Mouse (Mus musculus): Measurements from ENCODE around the gene Zfp266. TPM values are rescaled to one million over a fixed set of nuclear protein-coding genes. Genes with fewer than 3 reads are reported as not detected.
"Not testable (repeated sequence)": the region's sequence is repeated elsewhere in the genome, so short reads cannot be mapped to it uniquely, and the experiment has no call there.

Zfp266 gene
- 42.6 and 46.3 TPM in 2 replicates for polyA plus RNA-seq (2015; fragmentation: Nextera tagmentation; extraction: Ambion mirVana)

GRCm38 (mm10) chr9:20521306-20521957 lies at the start of gene Zfp266:
Gene Zfp266 (minus strand): TSS chr9:20521417.
- H3K36me3 ChIP-seq = no peaks in the 10 kb centered on the region
- ATAC-seq (replicated peaks; ENCODE audit: insufficient number of reproducible peaks, insufficient read depth, low FRiP score, low read depth) = peak; percentile 83
- WGBS = under 1% methylated on average over 46 of the region's 46 CpGs
- peak within 1 kb of the TSS; percentile 95 for H3K27ac ChIP-seq
- H3K4me3 ChIP-seq = peak within 1 kb of the TSS; percentile 88
- H3K27me3 ChIP-seq = no peaks in the 10 kb centered on the region
- H3K4me1 ChIP-seq (replicated peaks) = peaks cover 22% of the 10 kb centered on the region
- H3K9me3 ChIP-seq (replicated peaks) = no peaks in the 10 kb centered on the region
- H3K4me2 ChIP-seq = peak within 1 kb of the TSS; percentile 66
- H3K9ac ChIP-seq = peak within 1 kb of the TSS; percentile 93

- WGBS = 52% methylated on average over 3 of the region's 3 CpGs
- not testable (repeated sequence) for H3K36me3 ChIP-seq; H3K4me1 ChIP-seq (replicated peaks); H3K27ac ChIP-seq; H3K27me3 ChIP-seq; H3K9me3 ChIP-seq (replicated peaks); H3K9ac ChIP-seq; H3K4me2 ChIP-seq; ATAC-seq (replicated peaks; ENCODE audit: insufficient number of reproducible peaks, insufficient read depth, low FRiP score, low read depth); H3K4me3 ChIP-seq
Observed at GRCm38 (mm10) chr9:20565326-20566030, 44.3 kb upstream of the Zfp266 start.

DNA sequence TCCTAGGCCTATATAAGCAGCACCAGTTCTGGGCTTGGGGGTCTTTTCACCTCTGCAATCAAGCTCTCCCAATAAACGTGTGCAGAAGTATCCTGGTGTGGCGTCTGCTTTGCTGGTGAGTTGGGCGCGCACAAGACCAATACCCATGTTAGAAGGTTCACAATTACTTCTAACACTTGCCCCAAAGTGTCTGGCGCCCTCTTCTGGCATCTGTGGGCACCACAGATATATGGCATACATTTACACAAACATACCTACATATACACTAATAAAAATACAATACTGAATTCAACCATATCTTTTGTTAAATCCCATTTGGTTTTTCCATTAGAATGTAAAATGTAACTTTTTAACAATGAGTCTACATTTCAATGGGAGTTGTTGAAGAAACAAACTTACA lies 41.0 kb upstream of the Zfp266 start:
- Histone ChIP-seq H3K4me1 (replicated peaks) (no peaks in the 10 kb centered on the region), H3K27ac (no peak overlapping the region), H3K9ac (no peak overlapping the region), H3K27me3 (no peaks in the 10 kb centered on the region), H3K9me3 (replicated peaks) (no peaks in the 10 kb centered on the region), H3K36me3 (no peaks in the 10 kb centered on the region), H3K4me3 (no peak overlapping the region), H3K4me2 (no peak overlapping the region)
- WGBS = 79% methylated on average over 5 of the region's 5 CpGs
- ATAC-seq (replicated peaks; ENCODE audit: insufficient number of reproducible peaks, insufficient read depth, low FRiP score, low read depth) = no peak

DNA sequence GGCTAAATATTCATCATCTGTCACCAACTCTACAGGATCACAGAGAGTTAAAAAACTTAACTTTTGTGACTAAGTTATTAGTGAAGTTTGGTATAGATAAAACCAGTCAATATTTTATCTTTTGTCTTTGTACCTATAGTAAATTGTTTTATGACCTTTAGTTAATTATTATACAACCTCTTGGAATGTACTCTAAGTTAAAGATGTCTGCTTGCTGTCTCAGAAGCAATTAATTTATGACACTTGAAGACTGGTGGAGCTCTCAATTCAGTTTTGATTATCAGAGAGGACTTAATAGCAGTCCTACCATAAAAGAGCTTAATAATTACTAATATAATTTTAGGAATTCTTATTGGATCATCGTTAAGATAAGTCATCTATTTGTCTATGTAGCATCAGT lies 31.5 kb upstream of the Zfp266 start:
- Histone ChIP-seq H3K4me2 (no peak overlapping the region), H3K9me3 (replicated peaks) (no peaks in the 10 kb centered on the region), H3K36me3 (no peaks in the 10 kb centered on the region), H3K27me3 (peaks cover 6% of the 10 kb centered on the region; the same call in 1 of the 2 replicates), H3K27ac (no peak overlapping the region), H3K4me3 (no peak overlapping the region), H3K9ac (no peak overlapping the region), H3K4me1 (replicated peaks) (no peaks in the 10 kb centered on the region)
- ATAC-seq (replicated peaks; ENCODE audit: insufficient number of reproducible peaks, insufficient read depth, low FRiP score, low read depth) = no peak
- 57% methylated on average over 1 of the region's 1 CpGs for WGBS

- Histone ChIP-seq H3K27me3 (peaks cover 6% of the 10 kb centered on the region; the same call in 1 of the 2 replicates), H3K4me2 (no peak overlapping the region), H3K9me3 (replicated peaks) (no peaks in the 10 kb centered on the region), H3K27ac (no peak overlapping the region), H3K36me3 (no peaks in the 10 kb centered on the region), H3K4me3 (no peak overlapping the region), H3K4me1 (replicated peaks) (no peaks in the 10 kb centered on the region), H3K9ac (no peak overlapping the region)
- 45% methylated on average over 5 of the region's 5 CpGs for WGBS
- ATAC-seq (replicated peaks; ENCODE audit: insufficient number of reproducible peaks, insufficient read depth, low FRiP score, low read depth) = no peak
Observed at GRCm38 (mm10) chr9:20551781-20552275, 30.6 kb upstream of the Zfp266 start.

DNA sequence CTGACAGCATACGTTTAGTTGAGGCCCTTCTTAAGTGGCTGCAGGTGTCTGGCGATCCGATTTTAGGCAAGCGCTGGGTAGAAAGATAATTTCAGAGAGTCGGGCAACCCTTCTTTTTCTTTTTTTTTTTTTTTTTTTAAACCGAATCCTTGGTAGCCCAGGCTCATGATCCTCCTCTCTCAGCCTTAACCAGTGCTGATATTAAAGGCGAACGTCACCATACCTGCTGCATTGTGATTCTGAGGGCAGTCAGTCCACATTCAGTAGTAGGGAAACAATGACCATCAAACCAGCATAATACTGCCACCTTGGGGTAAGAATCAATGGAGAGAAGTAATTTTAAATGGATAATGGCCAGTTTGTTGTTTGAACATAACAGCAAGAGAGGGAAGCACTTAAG lies 23.9 kb upstream of the Zfp266 start:
- H3K4me3 ChIP-seq = peak overlapping the region; percentile 52
- peaks cover 9% of the 10 kb centered on the region; the same call in 1 of the 2 replicates for H3K27me3 ChIP-seq
- WGBS = 16% methylated on average over 8 of the region's 8 CpGs
- peak overlapping the region; percentile 85 for H3K27ac ChIP-seq
- H3K36me3 ChIP-seq = no peaks in the 10 kb centered on the region
- no peaks in the 10 kb centered on the region for H3K9me3 ChIP-seq (replicated peaks)
- peak overlapping the region; percentile 58; the same call in 1 of the 2 replicates for H3K9ac ChIP-seq
- H3K4me1 ChIP-seq (replicated peaks) = peaks cover 5% of the 10 kb centered on the region
- ATAC-seq (replicated peaks; ENCODE audit: insufficient number of reproducible peaks, insufficient read depth, low FRiP score, low read depth) = no peak
- peak overlapping the region; percentile 85 for H3K4me2 ChIP-seq

DNA sequence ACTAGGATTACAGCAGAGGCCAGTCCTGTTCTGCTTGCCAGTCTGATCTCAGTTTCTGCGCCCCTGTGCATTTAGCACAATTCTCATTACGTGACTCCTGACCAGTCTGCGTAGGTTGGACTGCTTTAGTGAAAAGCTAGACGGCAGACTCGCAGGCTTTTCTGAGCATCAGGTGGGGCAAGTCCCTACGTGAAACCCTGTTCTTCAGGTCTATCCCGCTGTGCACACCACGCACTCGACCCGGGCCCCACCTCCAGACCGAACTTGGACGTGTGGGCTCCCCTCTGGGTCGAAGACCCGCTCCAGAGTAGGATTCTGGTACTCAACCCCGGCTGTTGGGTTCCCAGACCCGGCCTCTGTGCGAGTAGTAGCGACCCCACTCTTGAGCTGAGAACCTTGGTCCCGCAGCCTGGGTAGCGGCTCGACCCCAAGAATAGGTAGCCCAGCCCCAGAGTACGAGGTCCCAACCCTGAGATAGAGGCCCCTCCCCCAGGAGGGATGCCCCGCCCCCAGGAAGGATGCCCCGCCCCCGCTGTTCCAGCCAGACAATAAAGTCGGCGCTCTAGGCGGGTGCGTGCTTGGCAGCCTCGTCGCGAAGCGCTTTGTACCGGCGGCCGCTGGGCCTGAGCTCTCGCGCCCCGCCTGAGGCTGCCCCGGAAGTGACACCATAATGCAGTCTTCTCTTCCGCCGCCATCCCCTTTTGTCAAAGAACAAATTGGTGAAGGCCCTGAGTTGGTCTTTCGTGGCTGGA lies 23.0 kb upstream of the Zfp266 start:
- peaks cover 9% of the 10 kb centered on the region; the same call in 1 of the 2 replicates for H3K27me3 ChIP-seq
- 3% methylated on average over 43 of the region's 43 CpGs for WGBS
- H3K36me3 ChIP-seq = no peaks in the 10 kb centered on the region
- peak; percentile 94 for ATAC-seq (replicated peaks; ENCODE audit: insufficient number of reproducible peaks, insufficient read depth, low FRiP score, low read depth)
- H3K4me3 ChIP-seq = peak overlapping the region; percentile 52
- peak overlapping the region; percentile 85 for H3K27ac ChIP-seq
- peak overlapping the region; percentile 85 for H3K4me2 ChIP-seq
- H3K4me1 ChIP-seq (replicated peaks) = peaks cover 5% of the 10 kb centered on the region
- peak overlapping the region; percentile 58 for H3K9ac ChIP-seq
- H3K9me3 ChIP-seq (replicated peaks) = no peaks in the 10 kb centered on the region

GRCm38 (mm10) chr9:20543496-20543895 lies 22.3 kb upstream of the Zfp266 start:
- H3K4me1 ChIP-seq (replicated peaks) = peaks cover 5% of the 10 kb centered on the region
- peak overlapping the region; percentile 85; the same call in 1 of the 2 replicates for H3K4me2 ChIP-seq
- H3K36me3 ChIP-seq = no peaks in the 10 kb centered on the region
- no peak overlapping the region for H3K4me3 ChIP-seq
- no peaks in the 10 kb centered on the region for H3K9me3 ChIP-seq (replicated peaks)
- WGBS = 34% methylated on average over 6 of the region's 6 CpGs
- peak overlapping the region; percentile 85 for H3K27ac ChIP-seq
- peaks cover 6% of the 10 kb centered on the region; the same call in 1 of the 2 replicates for H3K27me3 ChIP-seq
- no peak overlapping the region for H3K9ac ChIP-seq
- ATAC-seq (replicated peaks; ENCODE audit: insufficient number of reproducible peaks, insufficient read depth, low FRiP score, low read depth) = no peak

DNA sequence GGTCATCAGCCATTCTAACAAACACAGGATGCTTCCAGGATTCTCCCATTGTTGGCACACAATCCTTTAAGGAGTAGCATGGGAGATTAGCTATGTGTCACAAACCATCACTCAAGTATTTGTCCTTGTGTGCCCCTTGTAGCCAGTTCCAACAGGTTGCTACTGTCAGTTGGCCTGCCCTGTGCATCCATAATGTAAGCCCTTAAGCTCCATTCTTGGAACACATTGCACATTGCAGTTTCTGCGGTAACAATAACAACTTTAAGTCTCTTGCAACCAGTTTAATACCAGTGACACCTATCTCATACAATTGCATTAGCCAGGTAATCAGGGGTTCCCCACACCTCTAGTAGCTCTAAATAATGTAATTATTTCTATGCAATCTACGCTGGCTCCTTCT lies 15.4 kb upstream of the Zfp266 start:
- peaks cover 9% of the 10 kb centered on the region; the same call in 1 of the 2 replicates for H3K27me3 ChIP-seq
- no peaks in the 10 kb centered on the region for H3K36me3 ChIP-seq
- H3K4me3 ChIP-seq = no peak overlapping the region
- H3K9ac ChIP-seq = no peak overlapping the region
- H3K4me1 ChIP-seq (replicated peaks) = no peaks in the 10 kb centered on the region
- no peak for ATAC-seq (replicated peaks; ENCODE audit: insufficient number of reproducible peaks, insufficient read depth, low FRiP score, low read depth)
- H3K4me2 ChIP-seq = no peak overlapping the region
- H3K27ac ChIP-seq = no peak overlapping the region
- WGBS = 78% methylated on average over 2 of the region's 2 CpGs
- H3K9me3 ChIP-seq (replicated peaks) = no peaks in the 10 kb centered on the region

- Histone ChIP-seq H3K4me1 (replicated peaks) (no peaks in the 10 kb centered on the region), H3K9me3 (replicated peaks) (no peaks in the 10 kb centered on the region), H3K4me2 (no peak overlapping the region), H3K27ac (no peak overlapping the region), H3K4me3 (no peak overlapping the region), H3K27me3 (peaks cover 18% of the 10 kb centered on the region; the same call in 1 of the 2 replicates), H3K36me3 (no peaks in the 10 kb centered on the region), H3K9ac (no peak overlapping the region)
- WGBS = 76% methylated on average over 8 of the region's 8 CpGs
- ATAC-seq (replicated peaks; ENCODE audit: insufficient number of reproducible peaks, insufficient read depth, low FRiP score, low read depth) = no peak
Observed at GRCm38 (mm10) chr9:20534326-20534926, 13.2 kb upstream of the Zfp266 start.
